Mouse (Mus musculus): ENCODE measurements at regions not wholly inside any gene's neighbourhood (a gene's known extent, or its start where the extent isn't known, plus 50 kb on each side); places are given as distances from the start of the nearest gene placed in this dataset.

- no peak for TF ChIP-seq CTCF (IDR thresholded peaks at IDR 0.05; ENCODE audit: insufficient read depth, low read length)
- no peak for TF ChIP-seq POLR2A (IDR thresholded peaks at IDR 0.05; ENCODE audit: borderline replicate concordance, extremely low read depth, low read depth, low read length)
Observed at GRCm38 (mm10) chr6:41101997-41102396, 66.7 kb upstream of the 2210010C04Rik start.

Data from lung, adult 2 months (tissue).